Mouse (Mus musculus) spleen, postnatal 36 days (tissue): ENCODE measurements around the gene Exosc3.
"Not testable (repeated sequence)": the region's sequence is repeated elsewhere in the genome, so short reads cannot be mapped to it uniquely, and the experiment has no call there.

Experiments
- DNase-seq, 2 experiments: peaks; one replicate each; pipeline ENCODE4 v3.0.0; 2022; ENCODE audit warnings: low spot score in 2 of 2, mixed read lengths in 1 of 2

The Exosc3 gene

GRCm38 (mm10) chr4:45342286-45343155 is at the start of gene Exosc3:
Gene Exosc3 (minus strand): TSS chr4:45342732.
- DNase-seq: peak; percentile 35 to 43

- no peak for DNase-seq
Observed at GRCm38 (mm10) chr4:45392099-45392498, 49.6 kb upstream of the Exosc3 start.

- DNase-seq: not testable (repeated sequence)
Observed at GRCm38 (mm10) chr4:45387296-45387695, 44.8 kb upstream of the Exosc3 start.

GRCm38 (mm10) chr4:45382133-45382532 is 39.6 kb upstream of the Exosc3 start:
- not testable (repeated sequence) for DNase-seq

DNA sequence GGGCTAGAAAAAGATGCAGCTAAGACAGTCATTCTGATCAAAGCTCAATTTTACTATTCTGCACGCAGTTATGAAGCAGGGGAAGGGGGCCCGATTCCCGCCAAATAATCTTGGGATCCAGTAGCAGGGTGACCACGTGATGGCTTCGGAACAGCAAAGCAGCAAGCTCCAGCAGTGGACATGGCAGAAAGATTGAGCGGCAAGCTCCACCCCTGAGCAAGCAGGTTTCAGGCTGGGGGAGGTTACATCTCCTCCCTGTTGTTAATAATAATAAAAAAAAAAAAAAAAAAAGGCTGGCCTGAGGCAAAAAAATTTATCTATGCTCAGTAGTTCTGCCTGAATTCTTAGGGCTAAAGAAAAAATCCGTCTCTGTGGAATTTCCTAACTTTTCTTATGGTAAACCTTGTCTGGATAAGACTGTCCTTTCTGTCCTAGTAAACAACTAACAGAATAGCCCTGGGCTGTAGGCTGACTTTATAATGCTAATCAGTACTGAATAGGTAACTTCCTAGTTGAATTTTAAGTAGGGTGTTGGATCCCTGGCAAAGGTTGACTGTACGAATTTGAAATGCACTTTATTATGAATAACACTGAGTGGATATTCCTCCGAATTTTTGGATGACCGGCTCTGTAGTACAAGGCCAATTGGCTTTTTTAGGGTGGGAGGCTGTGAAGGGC is 38.5 kb upstream of the Exosc3 start:
- not testable (repeated sequence) for DNase-seq

DNA sequence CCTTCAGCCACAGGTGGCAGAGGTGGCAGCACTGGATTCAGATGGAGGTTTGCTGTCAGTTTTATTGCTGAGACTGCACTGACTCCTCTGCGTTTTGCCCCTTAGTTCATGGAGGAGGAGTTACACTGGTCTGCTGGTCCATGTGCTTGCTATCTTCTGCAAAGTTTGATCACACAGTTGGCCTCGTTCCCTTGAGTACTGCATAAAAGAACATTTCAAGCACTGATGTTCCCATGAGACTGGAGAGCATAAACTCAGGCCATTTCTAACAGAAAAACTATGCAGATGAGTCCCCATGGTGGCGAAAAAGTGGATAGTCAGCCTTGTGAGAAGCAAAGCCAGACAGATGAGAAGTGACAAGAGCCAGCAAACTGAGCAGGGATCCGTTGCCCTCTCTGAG is 34.0 kb upstream of the Exosc3 start:
- no peak for DNase-seq

DNA sequence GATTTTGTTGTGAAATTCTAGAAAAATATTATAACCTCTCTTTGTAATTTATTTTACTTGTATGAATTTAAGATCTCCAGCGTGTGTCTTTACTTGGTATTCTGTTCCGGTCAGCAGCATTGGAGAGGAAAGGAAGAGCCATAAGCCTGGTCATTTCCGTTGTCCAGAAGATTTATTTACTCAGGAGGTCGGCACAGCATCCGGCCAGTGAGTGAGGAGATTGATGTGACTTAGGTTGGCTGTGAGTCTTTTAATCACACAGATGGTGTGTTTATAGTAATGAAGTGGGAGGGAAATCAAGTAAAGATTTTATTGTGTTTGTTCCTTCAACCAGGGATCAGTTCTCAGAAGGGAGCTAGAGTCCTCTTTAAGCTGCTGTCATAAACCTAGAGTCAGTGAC is 32.3 kb upstream of the Exosc3 start:
- DNase-seq: no peak

GRCm38 (mm10) chr4:45371261-45371660 is 28.7 kb upstream of the Exosc3 start:
- no peak for DNase-seq

DNA sequence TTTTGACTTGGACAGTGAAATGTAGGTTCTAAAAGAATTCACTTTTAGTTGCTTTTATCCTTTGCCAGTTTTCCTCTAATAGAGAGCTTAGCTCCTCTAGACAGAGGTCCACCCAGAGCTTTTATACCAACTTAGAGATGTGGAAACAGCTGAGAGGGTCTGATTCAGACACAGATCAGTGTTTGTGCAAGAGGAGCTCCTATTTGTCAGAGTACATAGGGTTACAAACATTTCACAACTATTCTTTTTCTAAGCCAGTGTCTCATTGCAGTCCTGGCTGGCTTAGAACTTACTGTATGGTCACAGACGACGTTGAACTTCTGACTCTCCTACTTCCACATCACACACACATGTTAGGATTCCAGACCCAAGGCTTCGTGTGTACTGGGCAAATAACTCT is 14.1 kb upstream of the Exosc3 start:
- DNase-seq: no peak

DNA sequence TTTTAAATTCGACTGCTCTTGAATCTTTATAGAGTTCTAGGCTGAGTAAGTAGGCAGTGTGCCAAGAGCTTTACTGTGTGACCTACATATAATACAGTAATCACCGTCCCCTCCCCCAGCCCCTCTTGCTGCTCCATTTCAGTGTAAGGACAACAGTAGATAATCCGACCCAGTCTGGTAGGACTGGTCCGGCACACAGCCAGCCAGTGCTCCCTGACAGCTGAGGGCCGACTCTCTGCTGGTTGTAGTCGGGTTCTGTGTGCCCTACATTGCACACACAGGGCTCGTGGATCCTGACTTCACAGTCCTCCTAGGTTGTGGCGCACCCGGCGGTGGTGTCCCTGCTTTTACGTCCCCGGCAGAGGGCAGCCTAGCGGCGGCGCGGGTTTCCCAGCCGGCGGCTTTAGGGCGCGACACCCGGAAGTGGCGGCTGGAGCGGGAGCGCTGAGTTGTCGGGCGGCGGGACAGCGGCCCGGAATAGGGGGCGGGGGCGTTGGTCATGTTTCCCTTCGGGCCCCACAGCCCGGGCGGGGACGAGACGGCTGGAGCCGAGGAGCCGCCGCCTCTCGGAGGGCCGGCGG is 773 bp downstream of the Exosc3 start, which contains the start of gene Dcaf10:
Gene Dcaf10 (plus strand): TSS at position 433 of the 581 bp plus-strand sequence.
- peak; percentile 85 to 88 for DNase-seq

DNA sequence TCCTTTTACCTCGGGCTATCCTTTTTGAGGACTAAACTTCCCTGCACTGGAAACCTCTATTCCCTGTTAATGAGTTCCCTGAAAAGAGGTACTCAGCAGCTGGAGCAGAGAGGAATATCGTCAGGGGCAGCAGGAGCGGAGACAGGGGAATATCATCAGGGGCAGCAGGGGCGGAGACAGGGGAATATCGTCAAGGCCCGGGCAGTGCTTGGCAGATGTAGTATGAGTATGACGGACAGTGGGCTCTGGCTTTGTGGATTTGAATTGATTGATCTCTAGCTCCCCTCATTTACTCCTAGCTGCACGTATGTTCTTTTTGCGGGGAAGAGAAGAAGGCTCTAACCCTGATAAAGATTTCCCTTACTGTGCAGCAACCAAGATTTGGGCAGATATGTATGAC is 1.3 kb downstream of the Exosc3 start:
- no peak for DNase-seq

DNA sequence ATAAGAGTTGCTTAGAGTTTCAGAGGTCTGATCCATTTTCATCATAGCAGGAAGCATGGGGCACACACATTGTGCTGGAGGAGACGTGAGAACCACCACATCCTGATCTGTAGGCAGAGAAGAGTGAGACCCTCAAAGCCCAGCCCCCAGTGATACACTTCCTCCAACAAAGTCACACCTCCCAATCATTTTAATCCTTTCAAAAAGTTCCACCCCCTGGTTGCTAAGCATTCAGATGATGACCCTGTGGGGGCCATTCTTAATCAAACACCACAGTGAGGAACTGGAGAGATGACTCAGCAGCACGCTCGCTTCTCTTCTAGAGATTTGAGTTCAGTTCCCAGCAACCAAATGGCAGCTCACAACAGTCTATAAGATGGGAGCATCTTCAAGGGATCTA is 10.1 kb downstream of the Exosc3 start:
- no peak for DNase-seq

- no peak for DNase-seq
Observed at GRCm38 (mm10) chr4:45331139-45331538, 11.4 kb downstream of the Exosc3 start.

GRCm38 (mm10) chr4:45320159-45320816 is 22.2 kb downstream of the Exosc3 start:
- peak; percentile 80 to 83 for DNase-seq

DNA sequence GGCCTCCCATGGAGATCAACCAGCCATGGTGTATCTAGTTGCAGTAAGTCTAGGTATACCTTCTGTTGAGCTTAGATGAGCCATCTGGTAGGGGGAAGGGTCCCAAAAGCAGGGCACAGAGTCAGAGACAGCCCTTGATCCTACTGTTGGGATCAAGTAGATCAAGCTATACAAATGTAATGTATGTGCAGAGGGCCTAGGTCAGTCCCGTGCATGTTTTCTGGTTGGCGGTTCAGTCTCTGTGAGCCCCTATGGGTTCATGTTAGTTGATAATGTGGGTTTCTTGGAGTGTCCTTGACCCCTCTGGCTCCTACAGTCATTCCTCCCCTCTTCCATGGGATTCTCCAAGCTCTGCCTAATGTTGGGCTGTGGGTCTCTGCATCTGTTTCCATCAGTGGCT is 31.5 kb downstream of the Exosc3 start:
- no peak for DNase-seq

DNA sequence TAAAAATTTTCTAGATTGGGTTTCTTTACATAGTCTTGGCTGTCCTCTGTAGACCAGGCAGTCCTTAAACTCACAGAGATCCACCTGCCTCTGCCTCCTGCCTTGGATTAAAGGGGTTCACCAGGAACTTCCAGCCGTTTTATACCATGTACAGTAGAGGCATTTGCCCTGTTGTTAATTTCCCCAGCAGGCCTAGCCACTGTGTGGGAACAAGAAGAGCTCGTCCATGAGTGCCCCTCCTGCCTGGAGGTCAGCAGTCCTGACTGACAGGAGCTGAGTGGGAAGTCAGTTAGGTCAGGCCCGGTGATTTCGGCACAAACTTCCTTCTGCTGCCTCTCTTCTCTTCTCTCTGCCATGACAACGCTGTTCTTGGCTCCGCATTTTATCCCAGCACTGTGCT is 33.9 kb downstream of the Exosc3 start:
- no peak for DNase-seq

DNA sequence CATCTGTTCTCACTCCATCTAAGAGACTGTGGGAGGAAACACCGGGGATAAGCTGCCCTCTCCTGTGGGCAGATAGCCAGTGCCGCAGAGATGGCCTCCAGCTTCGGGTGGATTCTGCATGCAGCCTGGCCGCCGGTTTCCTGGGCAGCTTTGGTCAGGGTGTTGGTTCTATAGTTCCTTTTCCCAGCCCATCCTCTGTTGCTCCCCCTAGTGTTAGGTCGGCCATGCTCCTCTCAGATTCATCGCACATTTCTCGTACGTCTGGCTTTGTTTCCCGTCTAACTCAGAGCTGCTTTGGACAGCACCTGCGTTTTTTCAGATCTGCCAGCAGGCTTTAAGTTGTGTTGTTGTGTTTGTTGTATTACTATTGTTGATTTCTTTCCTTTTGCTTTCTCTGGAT is 34.5 kb downstream of the Exosc3 start:
- no peak for DNase-seq

DNA sequence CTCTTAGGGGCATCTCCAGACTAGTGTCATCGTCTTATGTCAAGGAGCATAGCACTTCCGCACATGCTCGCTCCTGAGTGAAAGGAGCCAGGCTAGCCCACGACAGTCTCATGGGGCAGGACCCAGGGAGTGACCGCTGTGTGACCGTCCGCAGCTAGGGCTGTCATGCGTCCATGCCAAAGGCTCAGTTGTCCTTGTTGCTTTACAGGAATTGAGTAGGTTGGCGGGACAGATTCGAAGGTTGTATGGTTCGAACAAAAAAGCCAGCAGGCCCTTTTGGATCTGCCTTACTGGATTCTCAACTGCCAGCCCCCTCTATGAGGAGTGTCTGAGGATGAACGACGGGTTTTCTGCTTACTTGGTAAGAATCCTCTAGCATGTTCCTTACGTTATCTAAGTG is 37.0 kb downstream of the Exosc3 start:
- no peak for DNase-seq

DNA sequence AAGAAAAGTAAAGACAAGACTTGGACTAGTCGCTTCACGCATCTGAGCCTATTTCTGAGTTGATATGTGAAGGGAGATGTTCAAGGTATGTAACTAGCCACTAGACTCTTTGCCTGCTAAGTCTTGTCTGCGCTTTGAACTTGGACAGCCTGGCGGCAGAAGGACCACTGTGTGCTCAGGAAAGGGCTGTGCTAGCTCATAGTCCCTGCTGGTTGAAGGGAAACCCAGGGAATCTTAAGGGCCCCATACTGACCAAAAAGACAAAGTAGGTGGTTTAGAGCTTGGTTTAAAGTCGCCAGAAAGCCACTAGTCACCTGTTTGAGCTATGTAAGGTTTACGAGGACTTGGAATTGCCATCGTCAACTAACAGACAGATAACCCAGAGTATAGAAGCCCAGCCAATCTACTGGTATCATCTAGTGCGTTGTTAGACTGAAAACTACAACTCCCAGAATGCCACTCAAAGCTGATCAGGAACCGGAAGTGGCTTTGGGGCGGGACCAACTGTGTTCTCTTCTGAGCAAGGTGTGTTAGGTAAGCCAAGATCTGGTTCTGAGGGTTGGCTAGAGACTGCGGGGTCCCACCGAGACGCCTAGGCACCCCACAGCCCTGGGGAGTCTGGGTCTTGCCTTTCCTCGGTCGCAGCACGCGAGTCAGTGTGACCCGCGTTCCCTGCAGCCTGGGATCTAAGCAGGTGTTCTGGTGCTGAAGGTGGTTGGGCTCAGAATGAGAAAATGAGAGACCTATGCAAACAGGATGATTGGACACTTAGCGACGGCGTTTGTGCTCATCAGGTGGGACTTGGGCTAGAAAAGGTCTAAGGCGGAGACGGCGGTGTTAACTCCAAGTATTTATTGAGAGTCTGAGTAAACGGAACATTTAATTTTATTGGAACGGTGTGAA is 45.6 kb downstream of the Exosc3 start, which contains the start of gene Trmt10b:
Gene Trmt10b (plus strand): TSS at position 466 of the 903 bp plus-strand sequence.
- DNase-seq: peak; percentile 74 to 84

GRCm38 (mm10) chr4:45287906-45288305 is 54.6 kb downstream of the Exosc3 start:
- no peak for DNase-seq

- DNase-seq: no peak
Observed at GRCm38 (mm10) chr4:45286318-45286717, 56.2 kb downstream of the Exosc3 start.
